Mouse (Mus musculus) megakaryocyte, adult 5-6 weeks (primary cell): ENCODE results near the gene Cercam. TPM values are rescaled to one million over a fixed set of nuclear protein-coding genes. Genes with fewer than 3 reads are reported as not detected.
"Not testable (repeated sequence)": the region's sequence is repeated elsewhere in the genome, so short reads cannot be mapped to it uniquely, and the experiment has no call there.

Experiments used
- ATAC-seq: 2 replicates; pipeline ENCODE4 v1.8.0; 2016; ENCODE audit warnings: mild to moderate bottlenecking, inconsistent platforms; ENCODE audit not compliant: poor library complexity, severe bottlenecking
- total RNA-seq, 2 experiments: library from RNA; stranded (forward) in 1 of 2; stranded (reverse) in 1 of 2; fragments of 153-499, 151-499 nt in 1 of 2; fragments of 221-1000, 200-1000 nt in 1 of 2; gene quantifications; 2 replicates each; pipeline versions ENCODE4 v1.2.3 to v1.2.4; 2015 to 2017

The Cercam gene
- total RNA-seq, 2 experiments from 2014 or later, result 4.3 to 5.3 TPM

GRCm38 (mm10) chr2:29889991-29890833, 21.2 kb downstream of the Cercam start:
- ATAC-seq, result peak; percentile 63

GRCm38 (mm10) chr2:29891773-29892172, 22.8 kb downstream of the Cercam start:
- ATAC-seq, result no peak

- no peak for ATAC-seq
Observed at GRCm38 (mm10) chr2:29896071-29896470, 27.1 kb downstream of the Cercam start.

GRCm38 (mm10) chr2:29897366-29897765, 28.4 kb downstream of the Cercam start:
- no peak for ATAC-seq

- ATAC-seq, result no peak
Observed at GRCm38 (mm10) chr2:29898081-29898480, 29.1 kb downstream of the Cercam start.

DNA sequence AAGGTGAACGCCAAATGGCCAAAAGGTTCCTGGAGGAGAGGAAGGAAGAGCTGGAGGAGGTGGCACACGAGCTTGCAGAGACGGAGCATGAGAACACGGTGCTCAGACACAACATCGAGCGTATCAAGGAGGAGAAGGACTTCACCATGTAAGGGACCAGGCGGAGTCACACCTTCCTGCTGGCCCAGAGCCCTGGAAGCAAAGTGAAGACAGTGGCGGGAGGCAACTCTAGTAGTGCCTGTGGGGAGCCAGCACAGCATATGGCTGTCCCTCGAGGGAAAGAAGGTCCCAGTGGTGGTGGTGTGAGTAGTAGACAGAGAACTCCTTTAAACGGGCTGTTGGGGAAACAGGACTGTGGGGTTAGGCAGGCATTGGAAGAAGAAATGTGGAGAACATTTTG, 33.2 kb downstream of the Cercam start:
- no peak for ATAC-seq

- ATAC-seq, result not testable (repeated sequence)
Observed at GRCm38 (mm10) chr2:29908171-29908570, 39.2 kb downstream of the Cercam start.

- no peak for ATAC-seq
Observed at GRCm38 (mm10) chr2:29910042-29910441, 41.1 kb downstream of the Cercam start.

GRCm38 (mm10) chr2:29917621-29918020, 48.7 kb downstream of the Cercam start:
- ATAC-seq, result no peak

DNA sequence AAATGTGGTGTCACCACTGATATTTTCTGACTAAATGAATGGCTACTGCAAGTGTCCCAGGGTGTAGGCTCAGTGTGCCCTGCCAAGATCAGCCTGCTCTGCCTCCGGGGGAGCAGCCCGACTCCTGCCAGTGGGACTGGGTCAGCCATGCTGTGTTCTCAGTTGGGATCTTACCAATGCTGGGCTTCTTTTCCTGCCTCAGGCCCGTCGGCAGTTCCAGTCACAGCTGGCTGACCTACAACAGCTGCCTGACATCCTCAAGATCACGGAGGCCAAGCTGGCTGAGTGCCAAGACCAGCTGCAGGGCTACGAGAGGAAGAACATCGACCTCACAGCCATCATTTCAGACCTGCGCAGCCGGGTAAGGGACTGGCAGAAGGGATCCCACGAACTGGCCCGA, 53.0 kb downstream of the Cercam start:
- no peak for ATAC-seq

GRCm38 (mm10) chr2:29926542-29926941, 57.6 kb downstream of the Cercam start:
- no peak for ATAC-seq

DNA sequence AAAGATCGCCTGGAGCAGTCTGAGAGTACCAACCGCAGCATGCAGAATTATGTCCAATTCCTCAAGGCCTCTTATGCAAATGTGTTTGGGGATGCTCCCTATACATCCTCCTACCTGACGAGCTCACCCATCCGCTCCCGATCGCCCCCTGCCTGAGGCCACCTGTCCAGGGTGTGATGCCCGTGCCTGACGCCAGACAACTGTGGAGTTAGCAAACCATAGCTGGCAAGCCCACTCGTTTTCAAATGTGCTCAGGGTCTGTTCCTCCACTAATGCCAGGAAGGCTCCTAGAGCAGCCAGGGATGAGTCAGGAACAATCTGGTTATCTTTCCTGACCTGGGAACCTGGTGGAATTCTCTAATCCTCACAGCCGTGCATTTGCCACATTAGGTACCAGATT, 61.5 kb downstream of the Cercam start:
- no peak for ATAC-seq

GRCm38 (mm10) chr2:29931194-29931593, 62.2 kb downstream of the Cercam start:
- no peak for ATAC-seq

Other genes starting within 250 kb of the Cercam start
- 20.1 and 20.2 TPM in 2 replicates for gene Rapgef1, start 249.4 kb upstream of the Cercam start, total RNA-seq (2015)
- gene Rapgef1, start 249.4 kb upstream of the Cercam start, total RNA-seq (2017), result 22.7 and 22.8 TPM in 2 replicates
- not detected in 2 replicates for gene Gm13420, start 117.5 kb upstream of the Cercam start, total RNA-seq (2015)
- not detected in 2 replicates for gene Gm13420, start 117.5 kb upstream of the Cercam start, total RNA-seq (2017)
- gene Gm13547, start 109.9 kb upstream of the Cercam start, total RNA-seq (2015), result 0.39 TPM in 1 of 2 replicates, not detected in the other
- gene Gm13547, start 109.9 kb upstream of the Cercam start, total RNA-seq (2017), result not detected in 2 replicates
- gene Coq4, start 81.7 kb upstream of the Cercam start, total RNA-seq (2015), result 3.5 and 4.6 TPM in 2 replicates
- 1.5 and 2.9 TPM in 2 replicates for gene Coq4, start 81.7 kb upstream of the Cercam start, total RNA-seq (2017)
- gene Trub2, start 80.7 kb upstream of the Cercam start, total RNA-seq (2015), result 13.7 and 16.1 TPM in 2 replicates
- 21.3 and 33.2 TPM in 2 replicates for gene Trub2, start 80.7 kb upstream of the Cercam start, total RNA-seq (2017)
- gene Slc27a4, start 66.5 kb upstream of the Cercam start, total RNA-seq (2015), result 14.1 and 17.7 TPM in 2 replicates
- 17.4 and 18.0 TPM in 2 replicates for gene Slc27a4, start 66.5 kb upstream of the Cercam start, total RNA-seq (2017)
- 8.2 and 9.3 TPM in 2 replicates for gene Urm1, start 49.1 kb upstream of the Cercam start, total RNA-seq (2015)
- 16.1 and 17.8 TPM in 2 replicates for gene Urm1, start 49.1 kb upstream of the Cercam start, total RNA-seq (2017)
- gene Odf2, start 20.1 kb downstream of the Cercam start, total RNA-seq (2015), result 28.2 and 29.9 TPM in 2 replicates
- 85.0 and 88.4 TPM in 2 replicates for gene Odf2, start 20.1 kb downstream of the Cercam start, total RNA-seq (2017)
- 17.5 and 18.4 TPM in 2 replicates for gene Gle1, start 66.3 kb downstream of the Cercam start, total RNA-seq (2015)
- 44.2 and 54.7 TPM in 2 replicates for gene Gle1, start 66.3 kb downstream of the Cercam start, total RNA-seq (2017)
- gene Sptan1, start 96.4 kb downstream of the Cercam start, total RNA-seq (2015), result 59.3 and 72.4 TPM in 2 replicates
- 131 and 136 TPM in 2 replicates for gene Sptan1, start 96.4 kb downstream of the Cercam start, total RNA-seq (2017)
- 0.91 and 1.2 TPM in 2 replicates for gene Wdr34, start 179.7 kb downstream of the Cercam start, total RNA-seq (2015)
- gene Wdr34, start 179.7 kb downstream of the Cercam start, total RNA-seq (2017), result 1.8 and 5.7 TPM in 2 replicates
- 160 and 167 TPM in 2 replicates for gene Set, start 188.2 kb downstream of the Cercam start, total RNA-seq (2015)
- 634 and 647 TPM in 2 replicates for gene Set, start 188.2 kb downstream of the Cercam start, total RNA-seq (2017)
- gene Pkn3, start 208.5 kb downstream of the Cercam start, total RNA-seq (2015), result 3.0 and 4.8 TPM in 2 replicates
- 7.0 and 9.1 TPM in 2 replicates for gene Pkn3, start 208.5 kb downstream of the Cercam start, total RNA-seq (2017)
- gene Zdhhc12, start 224.5 kb downstream of the Cercam start, total RNA-seq (2015), result 20.3 and 24.6 TPM in 2 replicates
- gene Zdhhc12, start 224.5 kb downstream of the Cercam start, total RNA-seq (2017), result 8.2 and 10.7 TPM in 2 replicates